Mouse (Mus musculus) B cell, adult 2 months (primary cell): ENCODE results near the gene Erbb3.
"Not testable (repeated sequence)": the region's sequence is repeated elsewhere in the genome, so short reads cannot be mapped to it uniquely, and the experiment has no call there.

Source experiments
- DNase-seq, 2 experiments: peaks; one replicate each; pipeline ENCODE4 v3.0.0; 2022

The Erbb3 gene

DNA sequence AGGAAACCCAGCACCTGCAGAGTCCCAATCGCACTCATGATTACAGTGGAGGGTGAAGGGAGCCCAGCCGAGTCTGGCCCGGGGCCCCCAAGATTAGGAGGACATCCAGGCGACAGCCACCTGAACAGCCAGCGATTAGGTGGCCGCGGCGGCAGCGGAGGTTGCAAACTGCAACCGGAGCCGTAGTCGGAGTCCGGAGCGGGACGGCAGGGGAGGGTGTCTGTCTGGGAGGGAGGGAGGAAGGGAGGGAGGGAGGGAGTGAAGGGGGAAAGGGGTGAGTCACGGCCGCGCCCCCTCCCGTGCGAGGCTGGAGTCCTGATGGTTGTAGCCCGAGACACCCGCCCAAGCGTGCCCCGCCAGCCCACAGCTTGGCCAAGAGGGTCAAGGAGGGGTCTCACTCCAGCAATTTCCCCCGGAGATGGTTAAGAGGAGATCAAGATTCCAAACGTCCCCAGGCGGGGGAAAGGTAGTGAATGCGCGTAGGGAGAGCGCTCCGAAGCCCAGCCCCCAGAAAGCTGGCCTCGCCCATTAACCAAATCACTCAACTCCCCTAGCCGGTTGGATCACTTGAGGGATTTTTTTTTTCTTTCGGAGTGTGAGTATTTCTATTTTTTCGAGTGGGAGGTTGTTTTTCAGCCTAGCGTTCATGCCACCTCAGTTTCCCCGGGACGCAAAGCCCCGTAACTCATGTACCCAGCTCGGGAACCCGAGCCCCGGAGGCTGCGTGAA lies at the start of gene Erbb3:
TSS of gene Erbb3 (minus strand) at position 189 of the 729 bp plus-strand sequence.
- peak; percentile 54 to 58 for DNase-seq

GRCm38 (mm10) chr10:128637011-128637410 lies 47.6 kb upstream of the Erbb3 start:
- peak; percentile 42 to 54 for DNase-seq

- DNase-seq = peak; percentile 40 to 54
These were observed 47.1 kb upstream of the Erbb3 start for GRCm38 (mm10) chr10:128636561-128636960.

GRCm38 (mm10) chr10:128635697-128636096 lies 46.2 kb upstream of the Erbb3 start:
- no peak for DNase-seq

DNA sequence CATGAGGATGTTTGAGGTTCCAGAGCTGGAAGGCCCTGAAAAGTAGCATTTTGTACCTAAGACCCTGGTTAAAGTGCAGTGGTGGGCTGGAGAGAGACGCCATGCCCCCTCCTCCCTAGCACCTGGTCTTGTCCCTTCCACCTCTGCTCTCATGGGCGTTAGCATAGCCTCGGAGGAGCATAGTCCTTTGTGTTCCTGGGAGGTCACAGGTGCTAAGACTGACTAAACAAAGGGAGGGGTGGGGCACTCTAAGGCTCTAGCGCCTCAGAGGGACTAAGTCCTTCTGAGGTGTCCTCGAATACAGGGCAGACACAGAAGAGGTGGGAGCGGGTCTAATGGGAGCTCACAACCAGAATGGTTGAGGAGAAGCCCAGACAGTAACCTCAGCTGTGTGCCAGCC lies 42.1 kb upstream of the Erbb3 start:
- DNase-seq = no peak

- not testable (repeated sequence) for DNase-seq
These were observed 40.9 kb upstream of the Erbb3 start for GRCm38 (mm10) chr10:128630306-128630705.

- no peak for DNase-seq
These were observed 40.3 kb upstream of the Erbb3 start for GRCm38 (mm10) chr10:128629746-128630145.

DNA sequence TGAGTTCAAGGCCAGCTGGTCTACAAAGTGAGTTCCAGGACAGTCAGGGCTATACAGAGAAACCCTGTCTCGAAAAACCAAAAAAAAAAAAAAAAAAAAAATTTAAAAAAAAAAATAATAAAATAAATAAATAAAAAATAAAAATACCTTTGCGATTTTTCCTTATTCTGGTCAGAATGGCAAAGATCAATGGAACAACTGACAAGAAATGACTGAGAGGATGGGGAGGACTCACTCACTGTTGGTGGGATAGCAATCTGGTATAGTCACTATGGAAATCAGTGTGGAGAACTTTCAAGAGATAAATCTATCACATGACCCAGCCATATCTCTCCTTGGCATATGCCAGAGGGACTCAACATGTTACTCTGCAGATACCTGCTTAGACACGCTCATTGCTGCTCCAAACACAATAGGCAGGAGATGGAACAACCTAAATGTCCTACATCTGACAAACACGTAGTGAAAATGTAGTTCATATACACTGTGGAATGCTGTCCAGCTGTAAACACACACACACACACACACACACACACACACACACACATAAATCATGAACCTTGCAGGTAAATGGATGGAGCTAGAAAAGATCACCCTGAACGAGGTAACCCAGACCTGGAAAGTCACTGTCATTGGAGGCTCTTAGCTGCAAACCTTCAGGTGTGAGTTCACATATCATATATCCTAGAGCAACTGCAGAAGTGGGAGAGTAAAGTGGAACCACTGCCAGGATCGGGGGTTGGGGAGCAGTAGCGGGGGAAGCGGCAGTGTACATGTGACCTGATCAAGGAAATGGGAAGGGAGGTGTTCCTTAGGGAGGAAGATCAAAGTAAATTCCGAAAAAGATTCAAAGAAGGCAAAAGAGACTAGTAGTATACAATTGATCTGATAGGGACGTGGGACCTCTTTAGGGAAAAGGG lies 38.2 kb upstream of the Erbb3 start:
- no peak for DNase-seq

DNA sequence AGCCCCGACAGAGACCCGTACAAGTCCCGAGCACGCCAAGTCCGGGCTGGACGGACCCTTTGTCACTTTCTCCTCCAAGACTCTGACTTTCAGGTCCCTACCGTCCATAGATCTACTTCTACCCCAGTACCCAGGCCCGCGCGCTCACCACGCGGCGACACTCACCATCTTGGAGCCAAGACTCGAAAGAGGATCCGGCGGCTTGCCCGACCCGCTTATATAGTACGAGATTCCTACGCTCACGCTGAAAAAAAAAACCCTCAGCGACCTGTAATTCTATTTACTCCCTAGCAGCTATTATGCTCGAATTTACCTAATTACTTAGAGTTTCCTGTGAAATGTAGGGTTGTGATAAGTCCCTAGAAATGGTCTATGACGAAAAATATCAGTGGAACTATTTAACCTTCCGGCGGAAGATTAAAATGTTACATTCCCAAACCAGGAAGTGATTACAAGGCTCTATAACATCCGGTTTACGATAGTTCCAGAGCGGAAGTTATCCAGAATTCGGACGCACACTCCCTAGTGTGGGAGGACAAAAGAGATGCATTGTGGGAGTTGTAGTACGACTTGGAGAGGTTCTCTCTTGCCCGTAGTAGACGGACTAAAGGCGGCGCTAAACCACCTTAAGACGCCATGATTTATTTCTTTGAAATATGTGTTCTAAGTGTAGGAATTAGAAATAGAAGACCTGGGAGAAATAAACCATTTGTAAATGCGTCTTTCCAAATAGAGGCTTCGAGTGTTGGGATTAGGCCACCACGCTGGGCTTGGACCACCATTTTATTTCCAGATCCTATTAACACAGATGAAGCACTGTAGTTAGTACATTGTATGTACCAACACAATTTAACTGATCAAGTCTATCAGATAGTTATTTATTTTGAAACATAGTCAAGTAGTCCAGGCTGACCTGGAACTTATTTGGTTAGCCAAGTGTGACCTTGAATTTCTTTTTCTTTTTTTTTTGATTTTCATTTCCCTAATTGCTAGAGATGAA lies 37.2 kb upstream of the Erbb3 start, which contains the start of gene Rps26:
TSS of gene Rps26 (minus strand) at position 437 of the 1,000 bp plus-strand sequence.
- peak; percentile 86 to 88 for DNase-seq

DNA sequence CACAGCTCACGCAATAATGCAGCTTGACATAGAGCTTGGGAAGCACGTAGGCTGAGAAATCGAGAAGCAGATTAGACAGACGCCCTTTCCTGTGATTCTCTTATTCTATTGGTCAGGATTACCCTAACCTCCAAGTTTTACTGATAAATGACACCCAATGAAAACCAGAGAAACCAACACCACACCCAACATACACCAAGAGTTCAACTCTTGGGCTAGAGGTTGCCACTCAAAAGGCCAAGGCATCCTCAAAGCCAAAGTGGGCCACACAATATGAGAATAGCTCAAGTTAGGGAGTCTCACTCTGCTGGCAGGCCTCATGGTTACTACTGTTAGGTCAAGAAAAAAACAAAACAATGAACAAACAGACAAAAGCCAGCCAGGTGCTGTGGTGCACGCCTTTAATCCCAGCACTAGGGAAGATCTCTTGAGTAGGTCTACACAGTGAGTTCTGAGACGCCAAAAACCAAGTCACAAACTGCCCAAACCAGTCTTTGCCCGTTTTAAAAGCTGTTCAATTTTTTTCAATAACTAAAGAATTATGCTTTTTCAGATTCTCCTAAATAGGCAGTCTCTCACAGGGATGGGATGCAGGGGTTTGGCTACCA lies 35.9 kb upstream of the Erbb3 start:
- no peak for DNase-seq

DNA sequence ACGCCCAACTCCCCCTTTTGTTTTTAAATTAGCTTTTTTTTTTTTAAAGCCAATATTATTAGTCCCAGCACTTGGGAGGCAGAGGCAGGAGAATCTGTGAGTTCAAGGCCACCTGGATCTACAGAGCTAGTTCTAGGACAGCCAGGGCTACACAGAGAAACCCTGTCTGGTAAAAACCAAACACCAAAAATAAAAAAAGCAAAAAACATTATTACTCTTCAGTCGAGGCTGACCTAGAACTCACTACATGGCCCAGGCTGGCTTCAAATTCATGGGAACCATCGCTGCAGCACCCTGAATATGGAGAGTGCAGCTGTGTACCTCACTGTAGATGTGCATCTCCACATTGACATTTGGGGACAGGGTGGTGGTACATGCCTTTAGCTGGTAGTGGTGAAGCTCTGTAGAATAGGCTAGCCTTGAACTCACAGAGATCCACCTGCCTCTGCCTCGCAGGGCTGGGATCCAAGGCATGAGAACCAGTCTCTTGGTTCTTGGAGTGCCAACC lies 33.7 kb upstream of the Erbb3 start:
- not testable (repeated sequence) for DNase-seq

DNA sequence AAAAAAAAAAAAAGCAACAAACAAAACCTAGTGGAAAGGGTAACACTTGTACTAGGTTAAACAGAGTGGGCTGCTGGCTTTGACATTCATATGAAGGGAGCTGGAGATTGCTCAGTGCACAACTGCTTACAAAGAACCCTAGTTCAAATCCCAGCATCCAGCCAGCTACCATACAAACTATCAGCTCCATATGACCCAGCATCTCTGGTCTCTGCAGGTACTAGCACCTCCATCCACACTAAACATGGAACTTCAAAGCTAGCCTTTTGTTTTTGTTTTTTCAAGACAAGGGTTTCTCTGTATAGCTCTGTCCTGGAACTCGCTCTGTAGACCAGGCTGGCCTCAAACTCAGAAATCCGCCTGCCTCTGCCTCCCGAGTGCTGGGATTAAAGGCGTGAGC lies 33.2 kb upstream of the Erbb3 start:
- no peak for DNase-seq

DNA sequence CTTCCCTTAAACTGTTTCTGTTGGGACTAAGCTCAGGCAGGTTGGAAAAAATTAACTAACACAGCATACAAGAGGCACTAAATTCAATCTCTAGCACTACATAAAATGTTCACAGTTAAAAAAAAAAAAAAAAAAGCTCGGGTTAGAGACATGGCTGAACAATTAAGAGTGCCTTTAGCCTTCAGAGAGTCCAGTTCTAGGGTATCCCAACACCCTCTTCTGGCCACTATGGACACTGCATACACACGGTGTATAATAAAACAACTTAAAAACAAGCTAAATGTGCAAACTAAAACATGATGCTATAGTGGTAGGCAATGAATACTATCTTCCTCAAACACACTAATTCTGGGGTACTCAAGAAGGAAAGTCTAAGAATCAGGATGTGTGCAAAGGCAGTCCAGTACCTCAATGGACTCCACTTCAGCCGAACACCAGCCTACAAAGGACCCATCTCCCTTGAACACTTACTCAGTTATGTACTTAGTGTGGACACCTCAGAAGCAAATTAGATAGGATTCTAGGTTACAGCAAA lies 32.6 kb upstream of the Erbb3 start:
- no peak for DNase-seq

GRCm38 (mm10) chr10:128620241-128620640 lies 30.8 kb upstream of the Erbb3 start:
- DNase-seq = no peak

GRCm38 (mm10) chr10:128619148-128619547 lies 29.7 kb upstream of the Erbb3 start:
- DNase-seq = not testable (repeated sequence)

DNA sequence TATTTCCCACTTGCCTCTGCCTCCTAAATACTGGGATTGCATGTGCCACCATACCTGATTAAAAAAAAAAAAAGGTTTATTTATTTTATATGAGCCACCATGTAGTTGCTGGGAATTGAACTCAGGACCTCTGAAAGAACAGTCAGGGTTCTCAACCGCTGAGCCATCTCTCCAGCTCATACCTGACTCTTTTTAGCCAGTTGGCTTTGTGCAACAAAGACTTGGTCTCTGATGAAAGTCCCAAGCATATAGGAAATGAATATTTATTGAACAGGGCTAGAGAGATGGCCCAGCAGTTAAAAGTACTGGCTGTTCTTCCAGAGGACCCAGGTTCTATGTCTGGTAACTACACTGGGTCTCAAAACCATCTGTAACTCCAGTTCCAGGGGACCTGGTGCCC lies 29.1 kb upstream of the Erbb3 start:
- DNase-seq = no peak

DNA sequence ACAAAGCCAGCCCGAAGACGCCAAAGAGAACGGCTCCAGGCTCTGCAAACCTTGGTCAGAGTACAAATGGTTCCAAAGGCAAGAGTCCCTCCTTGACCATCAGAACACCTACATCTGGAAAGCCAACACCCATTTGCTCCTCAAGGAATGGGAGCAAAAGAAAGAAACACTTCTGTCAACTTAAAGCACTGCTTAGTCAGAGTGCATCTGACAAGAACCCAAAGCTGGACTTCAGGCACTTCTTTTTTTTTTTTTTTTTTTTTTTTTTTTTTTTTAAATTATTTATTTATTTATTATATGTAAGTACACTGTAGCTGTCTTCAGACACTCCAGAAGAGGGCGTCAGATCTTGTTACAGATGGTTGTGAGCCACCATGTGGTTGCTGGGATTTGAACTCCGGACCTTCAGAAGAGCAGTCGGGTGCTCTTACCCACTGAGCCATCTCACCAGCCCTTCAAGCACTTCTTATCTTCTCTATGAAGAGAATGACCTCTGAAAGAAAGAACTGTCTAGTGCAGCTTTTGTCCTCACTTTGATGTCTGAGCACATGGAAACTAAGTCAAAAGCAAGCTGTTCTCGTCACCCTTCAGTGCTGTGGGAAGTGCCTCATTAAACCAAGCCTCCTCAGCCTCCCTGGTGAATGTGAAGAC lies 26.5 kb upstream of the Erbb3 start:
- not testable (repeated sequence) for DNase-seq

DNA sequence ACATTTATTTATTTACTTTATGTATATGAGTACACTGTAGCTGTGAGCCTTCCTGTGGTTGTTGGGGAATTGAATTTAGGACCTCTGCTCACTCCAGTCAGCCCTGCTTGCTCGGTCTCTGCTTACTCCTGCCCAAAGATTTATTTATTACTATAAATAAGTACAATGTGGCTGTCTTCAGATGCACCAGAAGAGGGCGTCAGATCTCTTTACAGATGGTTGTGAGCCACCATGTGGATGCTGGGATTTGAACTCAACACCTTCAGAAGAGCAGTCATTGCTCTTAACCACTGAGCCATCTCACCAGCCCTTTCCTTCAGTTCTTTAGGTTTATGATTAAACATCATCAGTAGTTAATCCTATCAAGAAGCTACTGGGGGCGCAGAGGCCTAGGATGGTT lies 25.5 kb upstream of the Erbb3 start:
- DNase-seq = no peak

- DNase-seq = not testable (repeated sequence)
These were observed 24.4 kb upstream of the Erbb3 start for GRCm38 (mm10) chr10:128613820-128614219.

DNA sequence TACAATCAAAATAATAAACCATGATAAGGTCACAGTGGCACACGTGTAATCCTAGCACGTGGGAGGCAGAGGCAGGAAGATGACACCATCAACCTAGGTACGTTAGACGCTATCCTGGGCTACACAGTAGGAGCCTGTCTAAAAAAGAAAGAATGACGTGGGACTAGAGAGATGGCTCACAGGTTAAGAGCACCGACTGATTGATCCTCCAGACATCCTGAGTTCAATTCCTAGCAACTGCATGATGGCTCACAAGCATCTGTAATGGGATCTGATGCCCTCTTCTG lies 23.6 kb upstream of the Erbb3 start:
- no peak for DNase-seq

DNA sequence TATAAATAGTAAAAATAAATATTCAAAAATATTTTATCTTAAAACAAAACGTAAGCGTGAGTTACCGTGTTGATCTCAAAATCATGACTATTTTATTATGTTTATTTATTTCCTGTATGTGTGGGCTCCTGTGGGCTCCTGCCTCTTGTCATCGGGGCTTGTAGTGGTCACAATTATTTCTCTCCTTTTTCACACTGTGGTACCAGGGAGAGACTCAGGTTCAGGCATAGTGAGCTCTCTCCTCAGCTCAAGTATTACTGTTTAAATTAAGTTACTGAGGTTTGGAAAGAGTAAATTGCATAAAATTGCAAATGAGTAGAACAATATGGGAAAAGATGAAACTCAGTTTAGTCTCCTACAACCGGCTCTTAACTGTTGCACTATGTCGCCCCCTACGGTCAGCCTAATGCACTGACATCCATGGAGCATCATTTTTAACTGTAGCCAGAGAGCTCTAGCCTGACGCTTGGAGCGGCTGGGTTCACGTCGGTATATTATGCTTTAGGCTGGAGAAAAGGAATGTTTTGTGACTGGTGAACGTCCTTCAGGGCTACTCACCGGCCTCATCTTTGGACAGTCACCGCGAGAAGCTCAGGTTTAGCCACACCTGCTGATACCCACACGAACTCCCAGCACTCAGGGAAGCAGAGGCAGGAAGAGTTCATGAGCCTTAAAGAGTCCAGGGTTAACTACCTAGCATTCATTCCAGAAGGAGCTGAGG lies 23.1 kb upstream of the Erbb3 start:
- peak; percentile 86 to 87 for DNase-seq
